Mouse (Mus musculus) spleen, adult 12 weeks (tissue): ENCODE measurements around the gene Fam198b.

ENCODE experiments used
- DNase-seq: peaks from one replicate; pipeline ENCODE4 v3.0.0; 2022; ENCODE audit warnings: low spot score

Fam198b gene

GRCm38 (mm10) chr3:79983961-79984419 is 99.7 kb downstream of the Fam198b start:
- DNase-seq: no peak

GRCm38 (mm10) chr3:79984542-79984941 is 100.2 kb downstream of the Fam198b start:
- DNase-seq: no peak

GRCm38 (mm10) chr3:79989250-79989649 is 104.9 kb downstream of the Fam198b start:
- no peak for DNase-seq

GRCm38 (mm10) chr3:79989911-79990310 is 105.6 kb downstream of the Fam198b start:
- no peak for DNase-seq

- DNase-seq: no peak
Measured at GRCm38 (mm10) chr3:79990480-79990879, 106.1 kb downstream of the Fam198b start.

- DNase-seq: no peak
Measured at GRCm38 (mm10) chr3:79994029-79994539, 109.8 kb downstream of the Fam198b start.

GRCm38 (mm10) chr3:79995726-79996125 is 111.4 kb downstream of the Fam198b start:
- peak; percentile 9 for DNase-seq
